Mouse (Mus musculus): ENCODE data around the gene Mrps35. TPM values are rescaled to one million over a fixed set of nuclear protein-coding genes. Genes with fewer than 3 reads are reported as not detected.

Gene Mrps35
- polyA plus RNA-seq, 1 experiment from 2014 or later, result 69.9 TPM

DNA sequence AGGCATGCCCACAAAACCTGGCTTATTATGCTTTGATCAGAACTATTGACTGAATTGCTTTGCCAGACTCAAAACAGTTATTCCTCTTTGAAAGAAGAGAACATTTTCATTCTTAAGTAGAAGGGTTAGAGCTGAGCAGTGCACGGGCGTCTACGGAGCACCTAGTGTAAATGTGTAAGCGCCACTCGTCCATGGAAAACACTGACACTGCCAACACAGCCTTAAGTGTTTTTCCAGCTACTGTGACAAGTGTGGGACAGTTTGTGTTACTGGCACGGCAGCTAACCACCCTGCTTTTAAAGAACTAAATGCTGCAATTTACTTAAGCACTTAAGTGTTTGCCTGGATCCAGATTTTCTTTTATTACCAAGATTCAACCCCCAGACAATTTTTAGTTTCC, 30.6 kb upstream of the Mrps35 start:
- Histone ChIP-seq H3K36me3 (no peaks in the 10 kb centered on the region), H3K27me3 (no peaks in the 10 kb centered on the region), H3K9ac (no peak overlapping the region), H3K27ac (no peak overlapping the region), H3K4me1 (no peaks in the 10 kb centered on the region), H3K9me3 (replicated peaks) (no peaks in the 10 kb centered on the region), H3K4me2 (replicated peaks) (no peak overlapping the region), H3K4me3 (no peak overlapping the region)
- WGBS, result 81% methylated on average over 6 of the region's 6 CpGs
- no peak for ATAC-seq (ENCODE audit: low FRiP score)

DNA sequence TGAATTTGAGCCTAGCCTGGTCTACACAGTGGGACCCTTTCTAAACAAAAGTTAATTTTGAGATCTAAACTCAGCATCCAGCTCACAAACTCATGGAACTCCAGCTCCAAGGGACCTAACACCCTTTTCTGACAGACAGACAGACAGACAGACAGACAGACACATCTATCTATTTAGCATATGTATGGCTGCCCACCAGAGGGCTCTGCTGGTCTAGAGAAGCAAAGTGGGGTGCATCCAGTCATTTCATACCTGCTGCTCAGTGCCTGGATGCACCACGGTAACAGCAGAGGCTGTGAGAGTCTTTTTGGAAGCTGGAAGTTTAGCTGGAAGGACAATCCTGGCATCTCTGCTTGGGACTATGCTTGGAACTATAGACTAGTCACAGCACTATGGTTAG, 29.0 kb upstream of the Mrps35 start:
- no peak overlapping the region for H3K9ac ChIP-seq
- no peak overlapping the region for H3K4me3 ChIP-seq
- no peaks in the 10 kb centered on the region for H3K27me3 ChIP-seq
- H3K27ac ChIP-seq, result no peak overlapping the region
- H3K9me3 ChIP-seq (replicated peaks), result no peaks in the 10 kb centered on the region
- ATAC-seq (ENCODE audit: low FRiP score), result no peak
- H3K4me1 ChIP-seq, result no peaks in the 10 kb centered on the region
- H3K4me2 ChIP-seq (replicated peaks), result no peak overlapping the region
- H3K36me3 ChIP-seq, result no peaks in the 10 kb centered on the region
- 76% methylated on average over 1 of the region's 1 CpGs for WGBS

DNA sequence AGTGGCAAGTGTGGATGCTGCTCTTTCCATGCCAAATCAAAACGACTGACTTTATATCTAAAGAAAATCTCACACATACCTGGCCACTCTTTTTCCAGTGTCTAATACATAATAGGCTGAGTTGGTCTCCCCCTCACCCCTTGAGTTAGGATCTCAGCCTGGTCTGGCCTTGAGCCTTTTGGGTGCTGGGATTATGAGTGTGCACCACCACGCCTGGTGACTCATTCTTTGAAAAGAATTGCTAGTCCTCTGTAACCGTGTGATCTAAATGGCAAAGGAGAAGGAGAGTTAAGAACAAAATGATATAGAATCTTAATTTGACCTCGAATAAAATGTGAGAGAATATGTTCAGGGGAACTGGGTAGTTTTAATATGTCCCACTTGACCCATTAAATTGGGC, 24.7 kb upstream of the Mrps35 start:
- H3K36me3 ChIP-seq, result no peaks in the 10 kb centered on the region
- no peaks in the 10 kb centered on the region for H3K27me3 ChIP-seq
- H3K27ac ChIP-seq, result no peak overlapping the region
- no peak overlapping the region for H3K9ac ChIP-seq
- no peaks in the 10 kb centered on the region for H3K9me3 ChIP-seq (replicated peaks)
- H3K4me3 ChIP-seq, result no peak overlapping the region
- ATAC-seq (ENCODE audit: low FRiP score), result no peak
- H3K4me2 ChIP-seq (replicated peaks), result no peak overlapping the region
- WGBS, result 94% methylated on average over 4 of the region's 4 CpGs
- no peaks in the 10 kb centered on the region for H3K4me1 ChIP-seq

DNA sequence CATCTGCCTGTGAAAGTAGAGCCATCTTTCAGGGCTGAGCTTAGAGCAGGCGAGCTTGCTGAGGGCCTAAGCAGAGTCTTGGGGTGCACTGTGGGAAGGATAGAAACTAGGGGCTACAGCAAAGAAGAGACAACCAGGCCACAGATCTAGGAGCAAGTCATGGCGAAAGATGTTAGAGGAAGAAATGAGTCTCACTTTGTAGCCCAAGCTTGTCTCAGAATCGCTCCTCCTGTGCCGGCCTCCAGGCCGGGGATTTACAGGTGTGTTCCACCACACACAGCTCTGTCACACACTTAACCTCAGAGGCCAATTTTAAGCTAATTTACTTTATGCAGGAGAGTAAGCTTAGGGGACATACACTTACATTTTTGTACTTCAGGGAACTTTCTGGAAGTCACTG, 24.2 kb upstream of the Mrps35 start:
- H3K4me1 ChIP-seq, result no peaks in the 10 kb centered on the region
- no peak for ATAC-seq (ENCODE audit: low FRiP score)
- 90% methylated on average over 5 of the region's 5 CpGs for WGBS
- no peak overlapping the region for H3K27ac ChIP-seq
- no peak overlapping the region for H3K4me3 ChIP-seq
- H3K9me3 ChIP-seq (replicated peaks), result no peaks in the 10 kb centered on the region
- no peaks in the 10 kb centered on the region for H3K27me3 ChIP-seq
- no peaks in the 10 kb centered on the region for H3K36me3 ChIP-seq
- H3K9ac ChIP-seq, result no peak overlapping the region
- no peak overlapping the region for H3K4me2 ChIP-seq (replicated peaks)

DNA sequence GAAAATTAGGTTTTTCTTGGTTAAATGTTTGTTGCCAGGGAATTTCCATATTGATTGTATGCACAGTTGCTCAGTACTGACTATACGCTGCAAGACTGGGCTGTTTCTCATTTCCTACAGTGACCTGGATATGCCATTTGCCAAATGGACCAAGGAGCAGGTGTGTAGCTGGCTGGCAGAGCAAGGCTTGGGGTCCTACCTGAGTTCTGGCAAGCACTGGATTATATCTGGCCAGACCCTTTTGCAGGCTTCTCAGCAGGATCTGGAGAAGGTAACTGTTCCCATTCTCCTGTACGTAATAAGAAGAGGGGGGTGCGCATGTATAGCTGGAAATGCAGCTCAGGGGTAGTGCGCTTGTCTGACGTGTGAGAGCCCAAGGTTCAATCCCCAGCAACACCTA, 21.4 kb upstream of the Mrps35 start:
- no peak for ATAC-seq (ENCODE audit: low FRiP score)
- WGBS, result 96% methylated on average over 5 of the region's 5 CpGs
- Histone ChIP-seq H3K36me3 (no peaks in the 10 kb centered on the region), H3K9me3 (replicated peaks) (no peaks in the 10 kb centered on the region), H3K4me2 (replicated peaks) (no peak overlapping the region), H3K27me3 (no peaks in the 10 kb centered on the region), H3K9ac (no peak overlapping the region), H3K27ac (no peak overlapping the region), H3K4me3 (no peak overlapping the region), H3K4me1 (no peaks in the 10 kb centered on the region)

DNA sequence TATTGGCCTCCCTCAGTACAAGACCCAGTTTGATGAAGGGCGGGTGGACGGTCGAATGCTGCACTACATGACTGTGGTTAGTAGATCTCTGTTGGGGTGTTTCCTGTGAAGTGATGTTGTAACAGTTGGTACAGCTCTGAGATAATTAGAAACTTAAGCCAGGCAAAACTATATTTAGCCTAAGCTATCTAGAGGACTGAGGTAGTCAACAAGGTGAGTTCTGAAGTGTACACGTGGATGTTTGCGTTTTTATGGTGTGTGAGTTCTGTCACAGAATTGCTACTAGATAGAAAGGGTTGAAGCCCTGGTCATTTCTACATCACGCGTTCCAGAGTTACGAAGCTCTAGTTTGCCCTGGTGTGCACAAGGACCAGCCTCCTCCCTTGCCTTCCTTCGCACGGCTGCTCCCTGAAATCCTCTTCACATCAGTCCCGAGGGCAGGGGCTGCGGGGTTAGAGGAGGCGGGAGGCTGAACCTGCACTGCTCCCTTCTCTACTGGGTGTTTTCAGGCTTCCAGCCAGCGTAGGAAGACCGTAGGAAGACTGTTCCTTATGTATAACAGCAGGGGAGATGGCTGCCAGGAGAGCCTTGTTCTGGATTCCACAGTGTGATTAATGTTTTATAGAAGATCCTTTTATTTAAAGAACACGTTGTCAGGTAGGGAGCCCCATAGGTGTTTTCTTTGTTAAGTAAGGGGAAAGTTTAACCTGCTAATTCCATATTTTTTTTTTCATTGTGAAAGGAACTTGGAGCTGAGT, 20.0 kb upstream of the Mrps35 start:
- Histone ChIP-seq H3K36me3 (no peaks in the 10 kb centered on the region), H3K4me2 (replicated peaks) (no peak overlapping the region), H3K9ac (no peak overlapping the region), H3K4me3 (no peak overlapping the region), H3K27ac (no peak overlapping the region), H3K9me3 (replicated peaks) (no peaks in the 10 kb centered on the region), H3K27me3 (no peaks in the 10 kb centered on the region), H3K4me1 (no peaks in the 10 kb centered on the region)
- WGBS, result 84% methylated on average over 16 of the region's 16 CpGs
- ATAC-seq (ENCODE audit: low FRiP score), result no peak

DNA sequence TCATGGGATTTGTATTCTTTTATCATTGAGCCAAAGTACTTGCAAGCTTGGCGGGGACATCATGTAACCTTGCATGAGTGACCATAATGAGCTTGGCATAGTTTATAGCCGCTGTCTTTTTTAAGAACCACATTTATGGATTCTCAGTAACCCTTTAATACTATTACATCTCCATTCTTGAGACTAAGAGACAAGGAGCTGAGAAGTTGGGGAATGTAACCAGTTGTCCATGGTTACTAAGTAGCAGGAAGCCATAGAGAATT, 19.5 kb upstream of the Mrps35 start:
- H3K36me3 ChIP-seq, result no peaks in the 10 kb centered on the region
- H3K4me1 ChIP-seq, result no peaks in the 10 kb centered on the region

DNA sequence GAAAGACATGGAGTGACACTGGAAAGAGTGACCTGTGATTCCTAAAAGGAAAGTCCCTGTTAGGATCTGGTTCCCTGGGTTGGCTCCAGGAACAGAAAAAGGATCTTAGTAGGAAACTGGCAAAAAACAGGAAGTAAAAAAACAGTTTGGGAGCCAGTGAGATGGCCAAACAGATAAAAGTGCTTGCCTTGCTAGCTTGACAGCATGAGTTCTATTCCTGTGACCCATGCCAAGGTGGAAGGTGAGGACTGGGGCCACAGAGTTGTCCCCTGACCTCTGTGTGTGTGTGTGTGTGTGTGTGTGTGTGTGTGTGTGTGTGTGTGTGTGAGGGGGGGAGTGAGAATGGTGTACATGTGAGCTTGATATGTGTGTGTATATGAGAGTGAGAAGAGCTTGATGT, 19.0 kb upstream of the Mrps35 start:
- no peak overlapping the region for H3K4me2 ChIP-seq (replicated peaks)
- no peaks in the 10 kb centered on the region for H3K4me1 ChIP-seq
- no peak overlapping the region for H3K27ac ChIP-seq
- no peaks in the 10 kb centered on the region for H3K36me3 ChIP-seq
- H3K4me3 ChIP-seq, result no peak overlapping the region
- ATAC-seq (ENCODE audit: low FRiP score), result no peak
- H3K9ac ChIP-seq, result no peak overlapping the region
- no peaks in the 10 kb centered on the region for H3K27me3 ChIP-seq
- H3K9me3 ChIP-seq (replicated peaks), result no peaks in the 10 kb centered on the region

More for the DNA sequence above, 19.5 kb upstream of the Mrps35 start:
- no peaks in the 10 kb centered on the region for H3K9me3 ChIP-seq (replicated peaks)
- no peak overlapping the region for H3K4me2 ChIP-seq (replicated peaks)
- no peak for ATAC-seq (ENCODE audit: low FRiP score)
- no peak overlapping the region for H3K9ac ChIP-seq
- H3K27me3 ChIP-seq, result no peaks in the 10 kb centered on the region
- H3K27ac ChIP-seq, result no peak overlapping the region
- 93% methylated on average over 2 of the region's 2 CpGs for WGBS
- no peak overlapping the region for H3K4me3 ChIP-seq

DNA sequence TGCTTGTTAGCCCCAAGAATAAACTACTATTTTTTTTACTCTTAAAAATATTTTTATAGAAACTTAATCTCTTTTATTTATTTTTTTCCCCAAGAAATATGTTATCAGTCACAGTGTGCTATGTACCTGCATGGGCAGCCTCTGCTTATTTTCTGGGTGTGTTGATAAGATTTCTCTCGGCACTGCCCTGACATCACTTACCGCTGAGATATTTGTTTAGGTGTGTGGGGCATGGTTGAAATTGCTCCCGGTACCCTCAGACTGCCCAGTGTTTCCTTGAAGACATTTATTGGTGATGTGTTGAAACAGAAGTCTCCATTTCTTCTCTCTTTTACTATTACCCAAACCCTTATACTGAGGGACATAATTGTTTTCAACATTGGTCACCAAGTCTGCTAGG, 17.8 kb upstream of the Mrps35 start:
- Histone ChIP-seq H3K9ac (no peak overlapping the region), H3K4me2 (replicated peaks) (no peak overlapping the region), H3K4me1 (no peaks in the 10 kb centered on the region), H3K36me3 (0 out of 2 replicates have a peak, but pooled peaks cover 4% of the 10 kb centered on the region), H3K27me3 (no peaks in the 10 kb centered on the region), H3K4me3 (no peak overlapping the region), H3K9me3 (replicated peaks) (no peaks in the 10 kb centered on the region), H3K27ac (no peak overlapping the region)
- no peak for ATAC-seq (ENCODE audit: low FRiP score)
- 94% methylated on average over 3 of the region's 3 CpGs for WGBS

DNA sequence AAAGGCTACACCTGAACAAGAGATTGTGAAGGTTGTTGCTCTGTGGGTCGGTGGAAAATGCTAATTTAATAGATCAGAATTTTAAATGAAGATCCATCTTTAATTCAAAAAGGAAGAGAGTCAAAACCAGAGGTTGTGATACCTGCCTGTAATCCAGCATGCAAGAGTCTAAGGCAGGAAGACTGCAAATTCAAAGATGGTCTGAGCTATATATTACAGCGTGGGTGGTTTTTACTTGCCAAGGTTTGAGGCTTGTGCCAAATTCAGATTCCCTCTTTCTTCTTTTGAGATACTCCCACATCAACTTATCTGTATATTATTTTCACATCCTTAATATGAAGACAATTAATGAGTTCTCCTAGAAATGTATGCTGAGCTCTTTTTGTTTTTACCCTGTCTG, 14.2 kb upstream of the Mrps35 start:
- no peaks in the 10 kb centered on the region for H3K4me1 ChIP-seq
- H3K4me2 ChIP-seq (replicated peaks), result no peak overlapping the region
- no peaks in the 10 kb centered on the region for H3K9me3 ChIP-seq (replicated peaks)
- H3K27me3 ChIP-seq, result no peaks in the 10 kb centered on the region
- ATAC-seq (ENCODE audit: low FRiP score), result no peak
- H3K36me3 ChIP-seq, result 0 out of 2 replicates have a peak, but pooled peaks cover 7% of the 10 kb centered on the region
- H3K9ac ChIP-seq, result no peak overlapping the region
- H3K27ac ChIP-seq, result no peak overlapping the region
- H3K4me3 ChIP-seq, result no peak overlapping the region
- WGBS, result 78% methylated on average over 2 of the region's 2 CpGs

DNA sequence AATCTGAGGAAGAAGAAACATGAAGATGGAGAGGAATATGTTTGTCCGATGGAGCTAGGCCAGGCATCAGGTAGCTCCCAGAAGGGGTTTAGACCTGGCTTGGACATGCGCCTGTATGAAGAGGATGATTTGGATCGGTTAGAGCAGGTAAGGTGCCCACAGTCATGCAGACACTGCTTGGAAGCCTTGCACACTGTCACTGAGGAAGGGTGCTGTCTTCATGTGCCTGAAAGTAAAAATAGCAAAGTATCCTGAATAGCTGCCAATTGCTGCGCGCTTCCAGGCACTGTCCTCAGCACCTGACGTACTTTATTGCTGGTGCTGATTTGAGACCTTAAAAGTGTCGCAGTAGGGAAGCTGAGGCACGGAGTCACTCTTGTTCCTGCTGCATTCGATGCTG, 13.0 kb upstream of the Mrps35 start:
- Histone ChIP-seq H3K27me3 (no peaks in the 10 kb centered on the region), H3K4me1 (no peaks in the 10 kb centered on the region), H3K9me3 (replicated peaks) (no peaks in the 10 kb centered on the region), H3K4me2 (replicated peaks) (no peak overlapping the region), H3K27ac (no peak overlapping the region), H3K9ac (no peak overlapping the region), H3K36me3 (0 out of 2 replicates have a peak, but pooled peaks cover 7% of the 10 kb centered on the region), H3K4me3 (no peak overlapping the region)
- ATAC-seq (ENCODE audit: low FRiP score), result no peak
- WGBS, result 91% methylated on average over 9 of the region's 9 CpGs

DNA sequence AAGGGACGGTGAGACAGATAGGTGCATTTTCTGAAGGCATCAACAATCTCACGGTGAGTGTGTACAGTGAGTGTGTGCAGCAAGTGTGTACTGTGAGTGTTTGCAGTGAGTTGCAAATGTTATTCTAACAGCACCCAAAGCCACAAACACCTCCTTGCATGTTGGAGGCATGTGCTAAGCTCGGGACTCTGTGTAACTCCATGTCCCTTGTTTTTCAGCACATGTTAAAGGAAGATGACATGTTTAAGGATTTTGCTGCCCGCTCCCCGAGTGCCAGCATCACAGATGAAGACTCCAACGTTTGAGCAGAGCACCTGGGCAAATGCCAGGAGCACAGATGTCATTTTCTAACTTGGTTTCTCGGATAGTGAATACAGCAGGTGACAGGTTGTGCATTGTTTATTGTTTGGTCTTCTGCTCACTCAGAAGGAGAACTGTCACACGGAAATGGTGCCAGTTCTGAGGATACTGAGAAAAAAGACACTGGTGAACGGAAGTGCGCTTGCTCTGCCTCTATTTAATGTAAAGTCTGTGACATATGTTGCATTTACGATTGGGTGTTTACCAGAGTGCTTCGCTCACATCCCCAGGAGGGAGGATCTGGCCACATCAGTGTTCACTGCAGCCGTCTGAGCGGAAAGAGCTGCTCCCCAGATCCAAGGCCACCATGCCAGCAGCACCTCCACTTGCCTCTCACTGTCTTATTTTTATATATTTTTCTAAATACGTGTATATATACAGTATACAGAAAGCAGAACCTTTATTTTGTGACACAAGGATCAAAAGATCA, 12.3 kb upstream of the Mrps35 start:
- H3K4me1 ChIP-seq, result no peaks in the 10 kb centered on the region
- ATAC-seq (ENCODE audit: low FRiP score), result no peak
- H3K4me3 ChIP-seq, result no peak overlapping the region
- no peak overlapping the region for H3K4me2 ChIP-seq (replicated peaks)
- H3K27me3 ChIP-seq, result no peaks in the 10 kb centered on the region
- H3K9ac ChIP-seq, result no peak overlapping the region
- 0 out of 2 replicates have a peak, but pooled peaks cover 7% of the 10 kb centered on the region for H3K36me3 ChIP-seq
- H3K27ac ChIP-seq, result no peak overlapping the region
- 90% methylated on average over 15 of the region's 15 CpGs for WGBS
- no peaks in the 10 kb centered on the region for H3K9me3 ChIP-seq (replicated peaks)
